Mouse (Mus musculus): Measurements from ENCODE around the gene Cacna2d4.

DNA sequence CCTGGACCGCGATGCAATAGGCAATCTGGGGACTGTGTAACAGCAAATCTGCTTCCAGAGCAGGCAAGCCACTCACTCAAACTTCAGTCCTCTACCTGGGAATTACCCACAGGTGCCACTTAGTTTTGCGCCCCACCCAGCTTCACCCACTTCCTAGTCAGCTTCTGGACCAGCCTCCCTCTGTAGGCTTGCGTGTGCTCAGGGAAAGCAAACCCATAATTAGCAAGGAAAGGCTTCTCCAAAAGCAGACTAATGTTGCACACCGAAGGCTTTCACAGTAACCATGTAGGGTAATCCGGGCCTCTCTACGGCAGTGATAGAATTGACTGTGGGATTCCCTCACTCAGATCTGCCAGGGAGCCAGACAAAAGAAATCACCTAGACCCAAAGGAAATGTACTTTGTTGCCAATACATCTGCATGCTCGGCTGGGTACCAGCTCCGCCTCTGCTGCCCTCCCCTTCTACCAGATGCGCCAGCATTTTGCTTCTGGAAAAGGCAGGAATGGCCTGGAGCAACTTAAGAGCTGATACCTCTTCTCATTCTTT is 71.6 kb downstream of the Cacna2d4 start:
- TF ChIP-seq POLR2A (IDR thresholded peaks at IDR 0.05; ENCODE audit: control insufficient read depth, extremely low read depth, insufficient read depth, low read length, poor library complexity) (no peak), CTCF (IDR thresholded peaks at IDR 0.05; ENCODE audit: borderline replicate concordance, control insufficient read depth, extremely low read depth, insufficient read depth, low read length, poor library complexity) (no peak)
